Mouse (Mus musculus): Measurements from ENCODE around the gene Slc25a29. TPM values are rescaled to one million over a fixed set of nuclear protein-coding genes. Genes with fewer than 3 reads are reported as not detected.
"Not testable (repeated sequence)": the region's sequence is repeated elsewhere in the genome, so short reads cannot be mapped to it uniquely, and the experiment has no call there.

Slc25a29 gene
- polyA plus RNA-seq, 1 experiment from 2014 or later = 12.8 TPM

GRCm38 (mm10) chr12:108852822-108853221 is 17.1 kb upstream of the Slc25a29 start:
- 85% methylated on average over 8 of the region's 8 CpGs for WGBS
- Histone ChIP-seq H3K36me3 (peaks cover 17% of the 10 kb centered on the region), H3K27ac (no peak overlapping the region)

GRCm38 (mm10) chr12:108850886-108851285 is 15.2 kb upstream of the Slc25a29 start:
- Histone ChIP-seq H3K27ac (no peak overlapping the region), H3K36me3 (peaks cover 32% of the 10 kb centered on the region), H3K27me3 (ENCODE audit: low read depth, poor library complexity, severe bottlenecking) (no peaks in the 10 kb centered on the region), H3K4me3 (no peak overlapping the region), H3K9me3 (replicated peaks) (no peaks in the 10 kb centered on the region), H3K4me1 (0 out of 2 replicates have a peak, but pooled peaks cover 7% of the 10 kb centered on the region)
- WGBS = 88% methylated on average over 8 of the region's 8 CpGs
- DNase-seq (ENCODE audit: low spot score) = no peak

More at GRCm38 (mm10) chr12:108852822-108853221, 17.1 kb upstream of the Slc25a29 start:
- Histone ChIP-seq H3K27me3 (ENCODE audit: low read depth, poor library complexity, severe bottlenecking) (no peaks in the 10 kb centered on the region), H3K9me3 (replicated peaks) (no peaks in the 10 kb centered on the region), H3K4me1 (0 out of 2 replicates have a peak, but pooled peaks cover 7% of the 10 kb centered on the region), H3K4me3 (no peak overlapping the region)
- DNase-seq (ENCODE audit: low spot score) = no peak

GRCm38 (mm10) chr12:108850129-108850528 is 14.4 kb upstream of the Slc25a29 start:
- Histone ChIP-seq H3K36me3 (peaks cover 34% of the 10 kb centered on the region), H3K27ac (no peak overlapping the region), H3K4me3 (no peak overlapping the region), H3K4me1 (0 out of 2 replicates have a peak, but pooled peaks cover 7% of the 10 kb centered on the region), H3K27me3 (ENCODE audit: low read depth, poor library complexity, severe bottlenecking) (no peaks in the 10 kb centered on the region), H3K9me3 (replicated peaks) (no peaks in the 10 kb centered on the region)
- 61% methylated on average over 8 of the region's 8 CpGs for WGBS
- no peak for DNase-seq (ENCODE audit: low spot score)

GRCm38 (mm10) chr12:108849488-108850022 is 13.9 kb upstream of the Slc25a29 start:
- Histone ChIP-seq H3K27me3 (ENCODE audit: low read depth, poor library complexity, severe bottlenecking) (no peaks in the 10 kb centered on the region), H3K4me1 (0 out of 2 replicates have a peak, but pooled peaks cover 7% of the 10 kb centered on the region), H3K36me3 (peaks cover 39% of the 10 kb centered on the region), H3K4me3 (no peak overlapping the region), H3K9me3 (replicated peaks) (no peaks in the 10 kb centered on the region), H3K27ac (no peak overlapping the region)
- 90% methylated on average over 4 of the region's 4 CpGs for WGBS
- no peak for DNase-seq (ENCODE audit: low spot score)

- H3K36me3 ChIP-seq = peaks cover 53% of the 10 kb centered on the region
- not testable (repeated sequence) for H3K4me1 ChIP-seq; H3K27me3 ChIP-seq (ENCODE audit: low read depth, poor library complexity, severe bottlenecking); DNase-seq (ENCODE audit: low spot score); H3K4me3 ChIP-seq; H3K27ac ChIP-seq; H3K9me3 ChIP-seq (replicated peaks)
- 94% methylated on average over 3 of the region's 3 CpGs for WGBS
Observed at GRCm38 (mm10) chr12:108848033-108848432, 12.3 kb upstream of the Slc25a29 start.

GRCm38 (mm10) chr12:108842663-108843062 is 7.0 kb upstream of the Slc25a29 start:
- no peaks in the 10 kb centered on the region for H3K27me3 ChIP-seq (ENCODE audit: low read depth, poor library complexity, severe bottlenecking)
- no peak for DNase-seq (ENCODE audit: low spot score)
- 93% methylated on average over 7 of the region's 7 CpGs for WGBS
- H3K27ac ChIP-seq = no peak overlapping the region
- H3K9me3 ChIP-seq (replicated peaks) = no peaks in the 10 kb centered on the region
- peaks cover 8% of the 10 kb centered on the region for H3K4me1 ChIP-seq
- H3K36me3 ChIP-seq = peaks cover 88% of the 10 kb centered on the region
- no peak overlapping the region for H3K4me3 ChIP-seq

- H3K27me3 ChIP-seq (ENCODE audit: low read depth, poor library complexity, severe bottlenecking) = no peaks in the 10 kb centered on the region
- H3K4me1 ChIP-seq = peaks cover 22% of the 10 kb centered on the region
- peaks cover 82% of the 10 kb centered on the region for H3K36me3 ChIP-seq
- H3K9me3 ChIP-seq (replicated peaks) = no peaks in the 10 kb centered on the region
- no peak for DNase-seq (ENCODE audit: low spot score)
- no peak overlapping the region for H3K27ac ChIP-seq
- 86% methylated on average over 6 of the region's 6 CpGs for WGBS
- H3K4me3 ChIP-seq = no peak overlapping the region
Observed at GRCm38 (mm10) chr12:108841181-108841580, 5.5 kb upstream of the Slc25a29 start.

- Histone ChIP-seq H3K27me3 (ENCODE audit: low read depth, poor library complexity, severe bottlenecking) (0 out of 2 replicates have a peak, but pooled peaks cover 9% of the 10 kb centered on the region), H3K27ac (peak overlapping the region; percentile 88), H3K4me3 (peak overlapping the region; percentile 79), H3K4me1 (peaks cover 47% of the 10 kb centered on the region), H3K36me3 (peaks cover 56% of the 10 kb centered on the region), H3K9me3 (replicated peaks) (no peaks in the 10 kb centered on the region)
- WGBS = 68% methylated on average over 7 of the region's 7 CpGs
- peak; percentile 42 for DNase-seq (ENCODE audit: low spot score)
Observed at GRCm38 (mm10) chr12:108836722-108837121, 1.0 kb upstream of the Slc25a29 start.

GRCm38 (mm10) chr12:108835208-108835839 is 359 bp downstream of the Slc25a29 start:
- H3K9me3 ChIP-seq (replicated peaks) = no peaks in the 10 kb centered on the region
- peak overlapping the region; percentile 79 for H3K4me3 ChIP-seq
- 0 out of 2 replicates have a peak, but pooled peaks cover 9% of the 10 kb centered on the region for H3K27me3 ChIP-seq (ENCODE audit: low read depth, poor library complexity, severe bottlenecking)
- no peak for DNase-seq (ENCODE audit: low spot score)
- H3K4me1 ChIP-seq = peaks cover 49% of the 10 kb centered on the region
- H3K36me3 ChIP-seq = peaks cover 50% of the 10 kb centered on the region
- under 1% methylated on average over 51 of the region's 51 CpGs for WGBS
- H3K27ac ChIP-seq = peak overlapping the region; percentile 88

GRCm38 (mm10) chr12:108834786-108835185 is 897 bp downstream of the Slc25a29 start:
- WGBS = 43% methylated on average over 5 of the region's 5 CpGs
- H3K27ac ChIP-seq = peak overlapping the region; percentile 88; the same call in 1 of the 2 replicates
- H3K27me3 ChIP-seq (ENCODE audit: low read depth, poor library complexity, severe bottlenecking) = 0 out of 2 replicates have a peak, but pooled peaks cover 9% of the 10 kb centered on the region
- no peaks in the 10 kb centered on the region for H3K9me3 ChIP-seq (replicated peaks)
- H3K4me3 ChIP-seq = peak overlapping the region; percentile 79
- H3K4me1 ChIP-seq = peaks cover 49% of the 10 kb centered on the region
- H3K36me3 ChIP-seq = peaks cover 47% of the 10 kb centered on the region
- no peak for DNase-seq (ENCODE audit: low spot score)

GRCm38 (mm10) chr12:108834337-108834736 is 1.3 kb downstream of the Slc25a29 start:
- no peak for DNase-seq (ENCODE audit: low spot score)
- peaks cover 49% of the 10 kb centered on the region for H3K4me1 ChIP-seq
- 0 out of 2 replicates have a peak, but pooled peaks cover 9% of the 10 kb centered on the region for H3K27me3 ChIP-seq (ENCODE audit: low read depth, poor library complexity, severe bottlenecking)
- 89% methylated on average over 3 of the region's 3 CpGs for WGBS
- H3K9me3 ChIP-seq (replicated peaks) = no peaks in the 10 kb centered on the region
- H3K27ac ChIP-seq = no peak overlapping the region
- peak overlapping the region; percentile 79 for H3K4me3 ChIP-seq
- H3K36me3 ChIP-seq = peaks cover 44% of the 10 kb centered on the region

- WGBS = 91% methylated on average over 3 of the region's 3 CpGs
Observed at GRCm38 (mm10) chr12:108833408-108833807, 2.3 kb downstream of the Slc25a29 start.

GRCm38 (mm10) chr12:108832851-108833250 is 2.8 kb downstream of the Slc25a29 start:
- no peak for DNase-seq (ENCODE audit: low spot score)
- no peaks in the 10 kb centered on the region for H3K9me3 ChIP-seq (replicated peaks)
- 92% methylated on average over 8 of the region's 8 CpGs for WGBS
- H3K4me1 ChIP-seq = peaks cover 43% of the 10 kb centered on the region
- H3K27ac ChIP-seq = no peak overlapping the region
- 0 out of 2 replicates have a peak, but pooled peaks cover 9% of the 10 kb centered on the region for H3K27me3 ChIP-seq (ENCODE audit: low read depth, poor library complexity, severe bottlenecking)
- H3K36me3 ChIP-seq = peaks cover 40% of the 10 kb centered on the region
- H3K4me3 ChIP-seq = no peak overlapping the region

More at GRCm38 (mm10) chr12:108833408-108833807, 2.3 kb downstream of the Slc25a29 start:
- peaks cover 48% of the 10 kb centered on the region for H3K4me1 ChIP-seq
- no peak overlapping the region for H3K4me3 ChIP-seq
- 0 out of 2 replicates have a peak, but pooled peaks cover 9% of the 10 kb centered on the region for H3K27me3 ChIP-seq (ENCODE audit: low read depth, poor library complexity, severe bottlenecking)
- no peak for DNase-seq (ENCODE audit: low spot score)
- H3K9me3 ChIP-seq (replicated peaks) = no peaks in the 10 kb centered on the region
- no peak overlapping the region for H3K27ac ChIP-seq
- peaks cover 40% of the 10 kb centered on the region for H3K36me3 ChIP-seq

Data from limb, embryonic 10.5 days (tissue).